Mouse (Mus musculus): Measurements from ENCODE around the gene Sco1. TPM values are rescaled to one million over a fixed set of nuclear protein-coding genes. Genes with fewer than 3 reads are reported as not detected.

The Sco1 gene
- 3.8 and 4.1 TPM in 2 replicates for polyA plus RNA-seq (2012; rRNA removed; ENCODE audit: low replicate concordance)

DNA sequence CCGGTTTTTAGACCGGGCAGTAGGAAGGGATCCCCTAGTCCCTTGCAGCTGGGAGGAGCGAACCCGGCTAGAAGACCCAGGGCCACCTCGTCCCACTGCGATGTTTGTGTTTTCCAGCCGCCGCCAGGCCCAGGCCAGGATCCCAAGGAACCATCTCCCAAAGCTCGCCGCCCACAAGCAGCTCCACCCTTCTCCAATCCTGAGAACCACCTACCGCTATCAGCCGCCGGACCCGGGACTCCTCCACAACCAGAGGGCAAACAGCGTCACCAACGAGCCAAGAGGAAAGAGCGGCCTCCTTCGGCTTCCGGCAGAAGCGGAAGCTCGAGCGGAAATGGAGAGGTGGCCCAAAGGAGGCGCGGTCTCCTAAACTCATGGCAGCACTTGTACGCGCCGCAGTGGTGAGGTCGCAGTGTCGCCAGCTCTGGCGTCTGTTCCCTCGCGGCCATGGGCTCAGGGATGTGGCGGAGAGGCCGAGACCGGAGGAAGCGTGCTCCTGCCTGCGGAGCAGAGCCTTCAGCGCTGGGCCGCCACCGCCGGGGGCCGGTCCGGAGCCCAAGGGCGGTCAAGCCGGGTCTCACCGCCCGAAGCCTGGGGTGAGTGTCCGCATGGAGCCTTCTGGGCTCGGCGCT, at the start of gene Sco1, which contains the start of gene Adprm:
Gene Sco1 (plus strand): TSS at position 350 of the 632 bp plus-strand sequence.
Gene Adprm (minus strand): TSS at position 274 of the 632 bp plus-strand sequence.

DNA sequence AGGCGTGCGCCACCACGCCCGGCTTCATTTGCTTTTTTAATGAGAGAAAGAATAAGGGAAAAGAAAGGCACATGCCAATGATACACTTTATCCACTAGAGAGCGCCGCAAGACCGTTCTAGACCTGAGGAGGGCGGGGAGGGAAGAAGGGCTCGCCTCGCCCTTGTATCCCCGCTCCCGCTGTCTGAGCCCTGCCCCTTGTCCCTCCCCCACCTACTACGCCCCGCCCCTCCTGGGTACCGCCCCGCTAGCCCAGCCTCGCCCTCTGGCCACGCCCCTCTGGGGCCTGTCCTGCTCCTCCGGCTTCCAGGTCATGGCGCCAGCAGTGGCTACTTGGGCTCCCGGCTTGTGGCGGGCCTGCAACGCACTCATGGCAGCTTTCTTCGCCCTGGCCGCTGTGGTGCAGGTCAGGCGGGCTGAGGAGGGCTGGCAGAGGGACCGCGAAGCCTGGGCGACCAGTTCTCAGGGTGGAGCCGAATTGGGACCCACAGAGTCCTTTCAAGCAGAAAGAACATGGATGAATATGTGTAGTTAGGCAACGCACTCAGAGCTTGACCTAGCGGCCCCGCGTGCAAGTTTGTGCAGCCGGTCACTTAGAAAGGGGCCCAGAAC, 27.5 kb upstream of the Sco1 start, which contains the start of gene Tmem220:
Gene Tmem220 (plus strand): TSS at position 288 of the 611 bp plus-strand sequence.

DNA sequence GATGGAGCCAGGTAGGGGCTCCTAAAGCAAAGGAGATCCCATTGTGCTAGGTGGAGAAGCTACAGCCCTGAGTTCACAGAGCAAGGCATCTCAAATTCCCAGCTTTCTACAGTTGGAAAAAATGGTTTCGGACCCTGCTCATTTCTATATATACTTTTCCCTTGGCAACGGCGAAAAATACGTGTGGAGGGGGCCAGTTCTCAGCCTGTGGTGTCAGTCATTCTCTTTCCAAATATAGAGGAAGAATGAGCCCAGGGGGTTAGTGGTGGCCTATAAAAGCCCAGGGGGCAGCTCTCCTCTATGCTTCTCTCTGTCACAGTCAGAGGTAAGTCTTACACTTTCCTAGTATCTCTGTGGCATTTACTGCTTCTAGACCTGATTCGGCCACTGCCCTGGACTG, 25.5 kb downstream of the Sco1 start, which contains the start of gene Myh3:
Gene Myh3 (plus strand): TSS at position 301 of the 400 bp plus-strand sequence.

Other genes starting within 250 kb of the Sco1 start
- 0.08 TPM in 1 of 2 replicates, not detected in the other for gene Pirt, start 140.7 kb upstream of the Sco1 start, polyA plus RNA-seq (2012; rRNA removed; ENCODE audit: low replicate concordance)
- gene Tmem238l, start 96.0 kb upstream of the Sco1 start, polyA plus RNA-seq (2012; rRNA removed; ENCODE audit: low replicate concordance), result 0.25 and 0.79 TPM in 2 replicates
- 1.7 and 4.3 TPM in 2 replicates for gene Tmem220, start 27.5 kb upstream of the Sco1 start, polyA plus RNA-seq (2012; rRNA removed; ENCODE audit: low replicate concordance)
- gene Adprm, start 76 bp upstream of the Sco1 start, polyA plus RNA-seq (2012; rRNA removed; ENCODE audit: low replicate concordance), result 8.3 and 21.9 TPM in 2 replicates
- 0.06 TPM in 1 of 2 replicates, not detected in the other for gene Myh3, start 25.6 kb downstream of the Sco1 start, polyA plus RNA-seq (2012; rRNA removed; ENCODE audit: low replicate concordance)
- gene Myh2, start 118.4 kb downstream of the Sco1 start, polyA plus RNA-seq (2012; rRNA removed; ENCODE audit: low replicate concordance), result 0.04 and 30.2 TPM in 2 replicates
- gene Myh1, start 147.4 kb downstream of the Sco1 start, polyA plus RNA-seq (2012; rRNA removed; ENCODE audit: low replicate concordance), result 0.05 and 93.2 TPM in 2 replicates
- 0.20 and 525 TPM in 2 replicates for gene Myh4, start 185.4 kb downstream of the Sco1 start, polyA plus RNA-seq (2012; rRNA removed; ENCODE audit: low replicate concordance)
- gene Myh8, start 224.5 kb downstream of the Sco1 start, polyA plus RNA-seq (2012; rRNA removed; ENCODE audit: low replicate concordance), result 0.07 TPM in 1 of 2 replicates, not detected in the other

Data from mammary gland, adult 2 months (tissue).